Mouse (Mus musculus) thymus, postnatal 0 days (tissue): ENCODE results near the gene Snca. TPM values are rescaled to one million over a fixed set of nuclear protein-coding genes. Genes with fewer than 3 reads are reported as not detected.

Experiments
- DNase-seq: peaks from one replicate; pipeline ENCODE4 v3.0.0-alpha.2; 2015; ENCODE audit warnings: low spot score
- polyA plus RNA-seq: library from polyadenylated mRNA; unstranded; fragments of >200 nt; fragmentation: Nextera tagmentation; extraction: Ambion mirVana; gene quantifications from 2 replicates; pipeline ENCODE4 v1.2.1, GENCODE M21; 2015

Gene Snca
- polyA plus RNA-seq, result 3.1 and 4.4 TPM in 2 replicates

DNA sequence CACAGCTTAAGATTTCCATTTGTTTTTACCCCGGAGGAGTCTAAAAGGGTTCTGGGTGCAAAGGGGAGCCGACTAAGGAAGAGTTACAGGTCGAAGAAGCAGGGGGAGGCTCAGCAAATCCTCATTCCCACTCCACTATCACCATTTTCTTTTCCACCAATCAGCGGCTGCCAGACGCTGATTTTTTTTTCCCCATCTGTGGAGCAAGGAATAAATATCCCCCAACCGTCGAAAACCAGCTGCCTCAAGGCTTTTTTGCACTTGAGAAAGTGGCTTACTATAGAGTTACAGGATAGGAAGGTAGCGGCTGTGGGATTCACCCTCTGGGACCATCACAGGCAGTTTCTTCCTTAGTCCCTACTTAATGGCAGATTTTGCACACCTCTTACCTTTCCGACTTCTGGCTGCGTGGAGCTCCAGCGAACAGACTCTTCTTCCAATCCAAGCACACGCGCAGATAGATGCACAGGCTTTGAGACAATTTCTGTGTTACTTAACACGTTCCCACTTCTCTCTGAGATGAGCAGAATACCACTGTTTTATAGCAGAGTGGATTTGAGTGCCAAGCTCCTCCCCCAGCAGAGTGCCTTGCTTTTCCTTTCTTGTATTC is at the start of gene Snca:
Gene Snca (minus strand): TSS at position 574 of the 610 bp plus-strand sequence.
- DNase-seq, result no peak

DNA sequence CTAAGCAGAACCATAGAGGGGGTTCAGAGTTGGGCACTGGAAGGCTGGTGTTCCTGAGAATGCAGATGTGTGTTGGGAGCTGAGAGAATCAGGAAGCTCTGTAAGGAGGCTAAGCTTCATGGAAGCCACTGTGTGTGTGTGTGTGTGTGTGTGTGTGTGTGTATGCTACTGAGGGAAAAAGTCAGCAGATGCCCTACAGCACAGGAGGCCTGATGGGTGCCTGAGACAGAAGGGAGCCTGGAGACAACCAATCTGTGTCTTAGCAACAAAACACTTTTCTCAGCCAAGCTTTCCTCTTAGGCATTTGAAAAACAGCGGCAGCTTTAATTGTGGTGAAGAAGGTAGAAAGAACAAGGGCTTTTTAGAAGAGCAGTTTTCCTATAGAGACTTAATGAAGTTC is 40.5 kb upstream of the Snca start:
- no peak for DNase-seq

DNA sequence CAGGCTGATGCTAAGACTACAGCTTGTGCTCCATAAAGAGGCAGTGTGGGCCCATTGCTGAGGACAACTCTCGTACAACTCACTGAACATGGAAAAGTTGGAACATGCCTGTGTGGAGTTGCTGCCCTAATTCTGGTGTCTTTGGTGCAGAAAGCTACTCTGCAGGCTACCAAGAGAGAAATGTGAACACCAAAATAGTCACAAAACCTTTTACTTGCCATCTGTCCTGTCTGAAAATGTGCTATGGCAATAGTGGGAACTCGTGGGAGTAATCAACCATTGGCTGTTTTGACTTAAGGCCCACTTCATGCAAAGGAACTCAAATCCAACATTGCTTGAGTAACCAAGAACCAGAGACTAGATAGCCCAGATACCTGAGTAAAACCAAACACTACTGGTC is 26.9 kb upstream of the Snca start:
- DNase-seq, result no peak

DNA sequence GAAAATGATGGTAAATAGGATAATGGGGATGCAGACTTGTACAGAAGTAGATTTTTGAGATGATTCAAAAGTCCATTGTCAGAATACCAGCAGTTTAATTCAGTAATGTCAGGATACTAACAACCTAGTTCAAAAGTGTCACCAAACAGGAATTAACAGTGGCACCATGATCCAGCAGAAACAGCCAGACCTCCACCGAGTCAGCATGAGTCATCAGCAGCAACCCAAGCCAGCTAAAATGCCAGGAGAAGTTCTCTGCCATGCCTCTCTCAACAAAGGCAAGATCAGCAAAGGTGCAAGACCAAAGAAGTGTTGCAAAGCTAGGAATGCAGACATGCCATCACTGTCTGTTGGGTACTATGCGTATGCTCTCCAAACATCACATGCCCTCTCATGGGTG is 22.0 kb upstream of the Snca start:
- no peak for DNase-seq

DNA sequence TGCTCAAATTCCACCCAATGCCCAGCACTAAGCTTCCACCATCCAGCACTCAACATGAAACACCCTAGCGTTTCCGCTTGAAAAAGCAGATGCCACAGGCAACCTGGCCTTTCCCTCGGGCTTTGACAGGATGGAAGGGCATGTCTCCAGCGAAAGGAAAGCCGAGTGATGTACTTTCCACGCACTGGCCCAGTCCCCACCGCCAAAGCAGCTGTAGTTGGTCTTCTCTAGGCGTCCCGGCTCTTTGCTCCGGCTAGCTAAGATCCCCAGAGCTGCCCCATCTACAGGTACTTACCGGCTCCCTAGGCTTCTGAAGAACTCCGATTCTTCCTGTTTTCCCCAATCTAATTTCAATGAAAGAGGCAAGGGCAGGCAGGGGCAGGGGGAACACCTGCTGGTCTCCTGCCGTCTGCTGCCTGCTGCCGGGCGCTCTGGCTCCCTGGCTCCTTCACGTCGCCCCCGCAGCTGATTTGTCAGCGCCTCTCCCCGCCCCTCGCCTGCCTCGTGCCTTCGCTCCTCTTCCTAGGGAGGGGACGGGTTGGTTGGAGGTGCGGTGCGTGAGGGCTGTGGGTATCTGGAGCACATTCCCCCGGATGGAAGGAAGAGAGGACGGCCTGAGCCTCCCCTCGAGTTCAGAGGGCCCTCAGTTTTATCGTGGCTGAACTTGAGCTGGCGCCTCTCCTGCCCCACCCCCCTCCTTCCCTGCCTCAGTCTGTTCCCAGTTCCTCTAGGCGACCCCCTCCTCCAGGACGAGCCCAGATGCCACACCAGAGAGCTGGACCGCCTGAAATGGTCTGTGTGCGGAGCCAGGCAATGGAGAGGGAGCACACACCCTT is 1.0 kb downstream of the Snca start:
- DNase-seq, result no peak

DNA sequence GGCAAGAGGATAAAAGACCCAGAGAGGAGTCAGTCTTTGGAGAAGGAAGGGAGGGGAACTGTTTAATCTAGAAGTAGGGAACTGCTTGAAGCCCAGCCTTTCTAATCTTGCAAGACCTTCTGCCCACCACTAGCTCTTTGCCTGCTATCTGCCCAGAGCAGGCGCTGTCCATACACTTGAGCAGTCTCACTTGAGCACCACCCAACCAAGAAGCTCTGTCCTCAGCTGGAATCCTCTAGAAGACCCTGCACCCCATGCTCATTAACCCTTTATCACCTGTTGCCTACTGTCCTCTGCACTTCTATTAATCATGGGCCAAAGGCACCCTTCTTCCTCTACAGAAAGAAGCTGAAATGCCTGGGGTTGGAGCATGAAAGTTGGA is 1.6 kb downstream of the Snca start:
- no peak for DNase-seq

DNA sequence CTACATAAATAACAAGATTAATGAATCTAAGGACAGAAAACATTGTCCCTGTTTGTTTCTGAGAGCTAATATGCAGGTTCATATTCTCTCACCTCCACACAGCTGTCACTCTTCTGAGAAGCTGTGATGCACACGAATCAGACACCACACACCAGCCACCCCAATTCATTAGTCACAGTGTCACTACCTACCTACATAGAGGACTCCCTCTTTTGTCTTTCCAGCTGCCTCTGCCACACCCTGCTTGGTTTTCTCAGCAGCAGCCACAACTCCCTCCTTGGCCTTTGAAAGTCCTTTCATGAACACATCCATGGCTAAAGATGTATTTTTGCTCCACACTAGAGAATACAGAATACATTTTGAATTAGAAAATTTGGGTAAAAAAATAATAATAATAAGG is 2.4 kb downstream of the Snca start:
- DNase-seq, result no peak

DNA sequence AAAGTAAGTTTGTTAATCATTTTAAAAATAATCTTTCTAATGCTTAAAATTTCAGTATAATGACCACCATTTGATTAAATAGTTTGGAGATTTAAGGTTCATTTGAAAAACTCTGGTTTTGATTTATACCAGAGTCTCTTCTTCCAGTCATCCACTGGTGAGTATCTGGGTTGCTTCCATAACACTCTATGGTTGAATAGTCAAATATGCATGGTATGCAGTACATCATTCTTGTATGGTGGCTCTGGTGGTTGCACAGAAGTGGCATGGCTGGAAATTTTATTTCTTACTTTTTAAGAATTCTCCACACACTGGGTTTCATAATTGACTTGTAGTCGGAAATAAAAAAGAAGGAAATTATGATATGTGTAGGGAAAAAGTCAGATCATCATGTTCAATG is 10.4 kb downstream of the Snca start:
- no peak for DNase-seq

DNA sequence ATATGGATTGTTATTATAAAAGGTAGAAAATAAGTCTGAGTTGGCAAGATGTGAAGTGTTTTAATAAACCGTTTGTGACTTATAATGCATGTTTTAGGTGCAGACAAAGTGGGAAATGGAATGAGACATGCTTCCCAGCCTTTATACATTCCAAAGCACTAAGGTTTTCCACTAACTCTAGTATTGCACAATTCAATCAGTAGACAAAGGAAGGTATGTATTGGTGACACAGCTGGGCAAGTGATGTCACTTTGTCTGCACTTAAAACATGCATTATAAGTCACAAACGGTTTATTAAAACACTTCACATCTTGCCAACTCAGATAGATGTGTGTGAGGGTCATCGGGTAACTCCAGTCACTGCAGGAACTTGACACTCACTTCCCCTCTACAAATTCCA is 16.1 kb downstream of the Snca start:
- DNase-seq, result no peak

DNA sequence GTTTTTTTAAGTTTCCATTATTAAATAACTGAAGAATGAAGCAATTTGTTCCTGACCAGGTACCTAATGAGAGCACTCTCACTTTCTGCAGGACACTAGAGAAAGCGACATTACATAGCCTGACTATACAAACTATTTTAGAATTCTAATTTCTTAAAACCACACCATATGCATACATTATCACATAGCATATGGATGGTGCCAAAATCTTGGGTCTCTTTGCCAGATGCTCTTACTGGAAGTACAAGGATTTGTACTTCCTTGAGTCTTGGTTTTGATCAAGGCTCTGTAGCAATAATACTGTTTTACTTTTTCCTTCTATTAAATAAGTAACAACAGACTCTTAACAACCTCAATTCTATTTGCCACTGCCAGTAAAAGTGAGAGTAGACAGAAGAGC is 31.4 kb downstream of the Snca start:
- DNase-seq, result no peak

DNA sequence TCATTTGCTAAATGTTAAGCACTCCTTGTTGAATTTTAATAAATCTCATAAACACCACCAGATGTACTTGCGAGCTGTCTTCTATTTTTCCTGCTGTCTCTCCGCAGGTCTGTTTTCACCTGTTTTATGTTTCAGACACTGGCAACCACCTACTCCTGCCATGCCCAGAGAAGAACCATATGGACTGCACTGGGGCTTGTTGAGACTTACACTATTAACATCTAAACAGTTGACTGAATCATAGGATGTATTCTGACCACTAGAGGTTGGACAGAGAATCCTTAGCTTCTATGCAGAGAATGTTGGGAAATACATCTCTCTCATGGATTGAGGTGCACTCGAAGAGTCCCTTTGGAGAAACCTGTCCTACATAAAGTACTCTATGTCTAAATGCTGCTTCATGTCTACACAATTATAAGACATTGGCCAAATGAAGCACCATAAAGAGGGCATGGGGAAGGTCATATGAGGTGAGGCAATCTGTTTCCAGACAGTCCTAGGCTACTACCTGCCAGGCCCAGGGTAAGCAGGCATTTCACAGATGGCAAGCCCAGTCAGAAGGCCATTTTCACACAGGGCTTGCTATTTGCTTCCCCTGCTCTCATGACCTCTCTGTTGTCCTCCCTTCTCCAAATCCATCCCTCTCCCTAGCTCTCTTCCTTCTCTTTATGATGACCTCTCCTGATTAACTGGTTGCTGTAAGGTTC is 35.8 kb downstream of the Snca start:
- no peak for DNase-seq

DNA sequence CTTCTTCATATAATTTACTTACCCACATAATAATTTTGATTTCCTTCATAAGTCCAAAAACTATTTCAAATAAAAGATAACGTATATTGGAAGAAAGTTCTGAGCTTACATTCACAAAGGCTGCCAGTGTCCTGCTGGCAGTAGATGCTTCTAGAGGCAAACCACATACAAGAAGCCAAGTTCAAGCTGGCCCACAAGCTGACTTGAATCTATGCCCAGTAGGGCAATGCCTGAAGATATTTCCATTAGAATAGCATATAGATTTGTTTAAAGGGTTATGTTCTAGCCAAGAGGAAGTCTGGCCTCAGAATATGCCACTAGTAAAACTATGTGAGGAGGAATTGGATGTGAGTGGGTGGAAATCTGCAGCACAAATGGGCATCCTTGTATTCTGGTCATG is 42.7 kb downstream of the Snca start:
- DNase-seq, result no peak

DNA sequence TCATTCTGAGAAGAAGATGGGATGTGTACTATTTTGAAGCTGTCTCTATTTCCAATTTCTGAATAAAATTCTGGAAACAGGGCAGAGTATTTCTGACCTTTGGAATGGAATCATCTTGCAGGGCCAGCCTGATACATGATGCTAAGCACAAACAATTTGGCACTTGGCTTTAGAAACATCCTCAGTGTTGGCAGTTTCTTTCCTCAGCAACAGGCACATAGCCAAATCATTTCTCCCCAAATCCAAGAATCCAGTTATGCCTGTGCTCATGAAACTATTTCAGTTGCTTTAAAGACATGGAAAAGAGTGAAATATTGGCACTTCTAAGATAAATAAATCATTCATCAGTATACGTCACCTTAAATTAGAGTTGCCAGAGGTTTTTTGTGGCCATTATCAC is 57.8 kb downstream of the Snca start:
- DNase-seq, result no peak

DNA sequence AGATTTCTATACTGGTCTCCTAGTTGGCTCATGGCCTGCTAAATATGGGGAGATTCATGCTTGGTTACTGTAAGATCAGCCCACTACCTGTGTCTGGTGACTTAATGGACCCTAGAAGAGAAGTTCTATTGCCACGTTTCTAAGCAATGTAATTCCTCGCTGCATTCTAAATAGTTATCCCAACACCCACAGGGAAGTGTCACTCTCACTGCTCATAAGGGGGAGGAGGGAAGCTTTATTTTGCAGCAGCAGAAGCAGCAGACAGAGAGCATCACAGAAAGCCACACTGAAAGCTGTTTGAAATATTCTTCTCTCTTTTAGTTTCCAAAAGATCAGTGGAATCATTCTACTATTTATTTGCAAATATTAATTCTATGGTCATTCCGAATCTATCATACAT is 64.0 kb downstream of the Snca start:
- no peak for DNase-seq

DNA sequence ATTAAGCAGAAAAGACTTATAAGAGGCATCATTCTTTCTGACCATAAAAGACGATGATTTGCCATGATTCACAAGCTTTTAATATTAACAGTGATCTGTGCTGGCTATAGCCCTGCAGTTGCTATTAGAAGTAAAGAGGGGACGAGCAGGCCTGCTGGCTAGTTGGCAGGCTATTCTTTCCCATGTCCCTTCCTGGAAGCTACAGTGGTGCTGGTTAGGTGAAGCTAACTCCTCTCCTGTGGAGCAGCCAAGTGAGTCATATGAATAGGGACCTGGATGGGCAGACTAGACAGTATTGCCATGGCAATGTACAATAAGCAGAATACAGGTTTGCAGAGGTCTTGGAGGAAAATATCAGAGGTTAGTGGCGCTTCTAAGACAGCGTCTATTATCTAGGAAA is 66.8 kb downstream of the Snca start:
- no peak for DNase-seq

DNA sequence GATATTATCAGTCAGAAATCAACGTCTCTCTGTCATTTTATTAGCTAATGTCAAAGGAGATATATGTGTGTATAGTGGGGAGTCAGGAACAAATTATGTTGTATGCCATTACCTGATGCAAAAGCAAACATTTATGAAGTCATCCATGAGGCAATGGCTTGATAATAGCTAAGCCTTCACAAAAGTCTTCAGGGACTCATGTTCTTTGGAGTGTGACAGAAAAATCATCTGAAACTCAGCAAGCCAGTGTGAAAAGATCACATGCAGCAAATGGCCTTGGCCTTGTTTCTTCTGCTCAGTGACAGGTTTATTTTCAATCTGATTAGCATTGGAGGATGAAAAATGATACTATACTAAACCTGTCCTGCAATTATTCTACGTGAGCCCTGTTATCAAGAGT is 67.9 kb downstream of the Snca start:
- DNase-seq, result no peak

DNA sequence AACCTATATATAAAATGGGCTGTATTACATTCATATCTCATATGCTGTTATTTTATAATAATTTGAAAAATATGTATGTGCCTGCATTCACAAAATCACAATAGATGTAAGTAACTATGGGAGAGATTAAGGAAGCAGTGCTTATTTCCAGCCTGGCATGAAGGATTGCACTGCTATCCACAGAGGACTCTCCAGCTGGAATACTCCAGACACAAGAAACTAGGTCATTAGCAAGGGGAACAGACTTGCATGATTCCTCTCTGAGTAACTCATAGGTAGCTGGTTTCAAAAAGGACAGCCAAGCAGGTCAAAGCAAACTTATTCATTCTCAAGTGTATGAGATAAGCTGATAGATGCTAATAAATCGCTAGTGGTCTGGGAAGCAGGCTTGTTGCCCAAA is 74.7 kb downstream of the Snca start:
- DNase-seq, result no peak

DNA sequence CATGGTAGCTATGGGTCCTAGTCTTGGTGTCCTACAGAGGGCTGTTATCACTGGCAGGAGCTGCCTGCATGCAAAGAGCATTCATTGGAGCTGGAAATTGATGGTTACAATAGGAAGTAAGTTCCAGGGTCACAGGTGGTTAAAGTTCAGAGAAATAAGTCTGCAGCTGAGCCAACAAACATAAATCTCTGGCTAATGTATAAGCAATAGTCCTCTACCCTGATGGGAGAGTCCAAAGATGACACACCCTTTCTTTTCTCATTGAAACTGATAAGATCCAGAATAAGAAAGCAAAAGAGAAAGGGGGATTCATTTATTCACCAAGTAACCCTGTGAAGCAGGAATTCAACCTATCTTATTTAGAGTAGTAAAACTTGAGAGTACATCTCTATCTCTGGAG is 83.7 kb downstream of the Snca start:
- no peak for DNase-seq

DNA sequence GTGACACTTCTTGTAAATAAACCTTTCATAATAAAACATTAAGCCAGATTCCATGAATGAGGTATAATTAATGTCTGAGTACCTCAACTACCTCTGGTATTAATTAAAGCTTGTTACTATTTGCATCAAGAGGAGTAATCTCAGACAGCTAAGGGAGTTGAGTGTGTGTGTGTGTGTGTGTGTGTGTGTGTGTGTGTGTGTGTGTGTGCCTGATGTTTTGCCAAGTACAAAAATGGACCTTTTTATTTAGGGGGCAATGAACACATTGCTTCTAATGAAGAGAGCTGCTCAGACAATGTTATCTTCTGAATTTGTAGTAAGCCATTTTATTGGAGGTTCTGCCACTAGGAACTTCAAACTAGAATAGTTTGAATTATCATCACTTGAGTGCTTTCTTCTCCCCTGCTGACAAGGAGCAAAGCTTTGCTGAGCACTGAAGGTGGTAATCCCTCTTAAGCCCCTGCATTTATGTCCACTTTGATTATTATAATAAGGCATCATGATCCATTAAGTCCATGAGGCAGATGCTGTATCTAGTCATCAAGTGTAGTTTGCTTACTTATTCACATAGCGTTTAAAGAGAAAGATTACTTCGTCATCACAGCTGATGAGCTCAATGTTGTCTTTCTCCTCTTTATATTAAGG is 88.1 kb downstream of the Snca start:
- no peak for DNase-seq

DNA sequence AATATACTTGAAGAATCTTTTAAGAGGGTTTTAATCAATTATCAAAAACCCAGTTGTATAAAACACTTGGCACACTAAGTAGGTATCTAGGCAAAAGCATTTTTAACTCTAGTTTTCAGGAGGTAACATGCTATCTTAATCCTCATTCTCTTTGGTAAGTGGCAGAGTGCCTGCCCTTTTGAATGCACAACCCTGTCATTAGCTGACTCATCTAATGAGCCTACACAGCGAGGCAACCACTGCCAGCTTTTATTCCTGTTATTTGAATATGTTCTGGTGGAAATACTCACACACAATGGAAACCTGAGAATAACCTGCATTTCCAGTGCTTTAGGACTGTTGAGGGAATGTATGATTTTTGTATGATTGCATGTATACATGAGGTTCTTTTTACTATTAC is 89.9 kb downstream of the Snca start:
- no peak for DNase-seq

DNA sequence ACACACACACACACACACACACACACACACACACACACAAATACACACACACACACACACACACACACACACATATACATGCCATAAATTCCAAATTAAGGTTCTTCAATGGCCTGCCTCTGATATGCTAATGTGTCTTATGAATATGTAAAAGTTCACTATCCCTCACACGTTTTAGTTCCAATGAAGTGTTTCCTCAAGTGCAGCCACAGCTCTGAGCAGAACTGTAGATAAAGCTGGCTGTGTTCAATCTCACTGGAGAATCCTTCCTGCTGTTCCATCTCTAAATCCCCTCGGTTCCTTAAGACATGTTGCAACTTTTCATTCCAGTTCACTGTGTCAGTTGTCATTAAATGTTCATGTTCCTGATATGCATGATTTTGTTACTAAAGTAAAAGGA is 98.5 kb downstream of the Snca start:
- DNase-seq, result no peak
